Mouse (Mus musculus): ENCODE data around the gene Ube2j2. TPM values are rescaled to one million over a fixed set of nuclear protein-coding genes. Genes with fewer than 3 reads are reported as not detected.

Gene Ube2j2
- 163 TPM for polyA plus RNA-seq (2017; shearing (Covaris generic))

GRCm38 (mm10) chr4:155943534-155944249 lies at the start of gene Ube2j2:
TSS of gene Ube2j2 (plus strand) at chr4:155943831.

GRCm38 (mm10) chr4:155962167-155962971 lies 18.7 kb downstream of the Ube2j2 start, which contains the start of gene C1qtnf12:
TSS of gene C1qtnf12 (plus strand) at chr4:155962318.

GRCm38 (mm10) chr4:155992241-155992905 lies 48.7 kb downstream of the Ube2j2 start, which contains the start of the genes B3galt6 and Sdf4:
TSS of gene B3galt6 (minus strand) at chr4:155992649.
TSS of gene Sdf4 (plus strand) at chr4:155992872.

Other genes with a start within 250 kb of the Ube2j2 start
- 11.6 TPM for gene Fndc10, start 249.5 kb upstream of the Ube2j2 start, polyA plus RNA-seq (2017; shearing (Covaris generic))
- 83.3 TPM for gene Ssu72, start 239.0 kb upstream of the Ube2j2 start, polyA plus RNA-seq (2017; shearing (Covaris generic))
- 0.11 TPM for gene Tmem240, start 209.0 kb upstream of the Ube2j2 start, polyA plus RNA-seq (2017; shearing (Covaris generic))
- 69.8 TPM for gene Atad3a, start 182.7 kb upstream of the Ube2j2 start, polyA plus RNA-seq (2017; shearing (Covaris generic))
- gene Vwa1, start 169.1 kb upstream of the Ube2j2 start, polyA plus RNA-seq (2017; shearing (Covaris generic)), result 0.14 TPM
- not detected for gene Tmem88b, start 158.0 kb upstream of the Ube2j2 start, polyA plus RNA-seq (2017; shearing (Covaris generic))
- gene Ankrd65, start 153.4 kb upstream of the Ube2j2 start, polyA plus RNA-seq (2017; shearing (Covaris generic)), result not detected
- gene Mrpl20, start 141.0 kb upstream of the Ube2j2 start, polyA plus RNA-seq (2017; shearing (Covaris generic)), result 52.7 TPM
- 336 TPM for gene Ccnl2, start 131.3 kb upstream of the Ube2j2 start, polyA plus RNA-seq (2017; shearing (Covaris generic))
- 103 TPM for gene Aurkaip1, start 112.6 kb upstream of the Ube2j2 start, polyA plus RNA-seq (2017; shearing (Covaris generic))
- gene Mxra8, start 104.2 kb upstream of the Ube2j2 start, polyA plus RNA-seq (2017; shearing (Covaris generic)), result 1.7 TPM
- 78.2 TPM for gene Dvl1, start 96.4 kb upstream of the Ube2j2 start, polyA plus RNA-seq (2017; shearing (Covaris generic))
- gene Tas1r3, start 80.5 kb upstream of the Ube2j2 start, polyA plus RNA-seq (2017; shearing (Covaris generic)), result 0.66 TPM
- 4.3 TPM for gene Cptp, start 74.4 kb upstream of the Ube2j2 start, polyA plus RNA-seq (2017; shearing (Covaris generic))
- gene Ints11, start 74.3 kb upstream of the Ube2j2 start, polyA plus RNA-seq (2017; shearing (Covaris generic)), result 58.5 TPM
- 29.1 TPM for gene Pusl1, start 52.0 kb upstream of the Ube2j2 start, polyA plus RNA-seq (2017; shearing (Covaris generic))
- gene Acap3, start 52.0 kb upstream of the Ube2j2 start, polyA plus RNA-seq (2017; shearing (Covaris generic)), result 29.0 TPM
- 4.2 TPM for gene C1qtnf12, start 18.5 kb downstream of the Ube2j2 start, polyA plus RNA-seq (2017; shearing (Covaris generic))
- gene B3galt6, start 48.8 kb downstream of the Ube2j2 start, polyA plus RNA-seq (2017; shearing (Covaris generic)), result 7.5 TPM
- 443 TPM for gene Sdf4, start 49.0 kb downstream of the Ube2j2 start, polyA plus RNA-seq (2017; shearing (Covaris generic))
- 675 TPM for gene Tnfrsf4, start 70.0 kb downstream of the Ube2j2 start, polyA plus RNA-seq (2017; shearing (Covaris generic))
- 435 TPM for gene Tnfrsf18, start 82.3 kb downstream of the Ube2j2 start, polyA plus RNA-seq (2017; shearing (Covaris generic))
- gene Ttll10, start 115.6 kb downstream of the Ube2j2 start, polyA plus RNA-seq (2017; shearing (Covaris generic)), result 0.27 TPM
- gene 9430015G10Rik, start 166.2 kb downstream of the Ube2j2 start, polyA plus RNA-seq (2017; shearing (Covaris generic)), result 26.8 TPM
- gene Rnf223, start 186.7 kb downstream of the Ube2j2 start, polyA plus RNA-seq (2017; shearing (Covaris generic)), result not detected